Mouse (Mus musculus) MEL (cell line): ENCODE data around the gene Amt. TPM values are rescaled to one million over a fixed set of nuclear protein-coding genes. Genes with fewer than 3 reads are reported as not detected.

Experiments
- DNase-seq: peaks from one replicate; pipeline ENCODE4 v3.0.0; 2011; ENCODE audit warnings: low read depth, low spot score
- H3K27ac ChIP-seq: 2 replicates; pipeline ENCODE4 v1.5.1; 2012; ENCODE audit warnings: low read depth, mild to moderate bottlenecking, control low read depth, low read length, moderate library complexity; ENCODE audit not compliant: control insufficient read depth
- H3K27me3 ChIP-seq, 2 experiments: fragments of 150-350 bp in 1 of 2; sonication (generic) in 1 of 2; 2 replicates each; pipeline ENCODE4 v1.6.1; 2012; ENCODE audit warnings: low read length in 2 of 2, mild to moderate bottlenecking in 2 of 2, improper control_type of control experiment in 1 of 2, moderate library complexity in 1 of 2; ENCODE audit not compliant: insufficient read depth in 2 of 2, control insufficient read depth in 1 of 2
- H3K36me3 ChIP-seq, 2 experiments: 2 replicates each; pipeline ENCODE4 v1.6.1; 2012 to 2014; ENCODE audit warnings: low read length in 2 of 2, improper control_type of control experiment in 1 of 2, inconsistent platforms in 1 of 2, mild to moderate bottlenecking in 1 of 2; ENCODE audit not compliant: insufficient read depth in 2 of 2, control insufficient read depth in 1 of 2
- H3K4me1 ChIP-seq, 2 experiments: fragments of 150-350 bp in 1 of 2; sonication (generic) in 1 of 2; 2 replicates each; pipeline ENCODE4 v1.6.1; 2012; ENCODE audit warnings: low read length in 2 of 2, improper control_type of control experiment in 1 of 2, mild to moderate bottlenecking in 1 of 2; ENCODE audit not compliant: insufficient read depth in 2 of 2, control insufficient read depth in 1 of 2
- H3K4me3 ChIP-seq, 2 experiments: fragments of 150-350 bp in 1 of 2; sonication (generic) in 1 of 2; 2 replicates each; pipeline ENCODE4 v1.5.1; 2012; ENCODE audit warnings: low read depth in 2 of 2, low read length in 2 of 2, mild to moderate bottlenecking in 2 of 2, moderate library complexity in 2 of 2, control low read depth in 1 of 2, improper control_type of control experiment in 1 of 2; ENCODE audit not compliant: control insufficient read depth in 1 of 2, insufficient read depth in 1 of 2
- H3K79me2 ChIP-seq: 2 replicates; pipeline ENCODE4 v1.6.1; 2012; ENCODE audit warnings: mild to moderate bottlenecking, low read length, moderate library complexity; ENCODE audit not compliant: control insufficient read depth, poor library complexity, insufficient read depth
- H3K9ac ChIP-seq: 2 replicates; pipeline ENCODE4 v1.6.1; 2012; ENCODE audit warnings: low read depth, mild to moderate bottlenecking, control low read depth, low read length, moderate library complexity; ENCODE audit not compliant: control insufficient read depth, poor library complexity, severe bottlenecking
- H3K9me3 ChIP-seq: fragments of 150-350 bp; sonication (generic); replicated peaks from 2 replicates; pipeline ENCODE4 v1.6.1; 2012; ENCODE audit warnings: mild to moderate bottlenecking, low read length, improper control_type of control experiment, moderate library complexity; ENCODE audit not compliant: insufficient read depth
- CHD1 ChIP-seq: IDR thresholded peaks from 2 replicates; pipeline ENCODE4 v1.6.1; 2012; ENCODE audit warnings: low read depth, mild to moderate bottlenecking, inconsistent platforms, low read length, improper control_type of control experiment
- CHD2 ChIP-seq: IDR thresholded peaks from 2 replicates; pipeline ENCODE4 v1.6.1; 2011; ENCODE audit warnings: low read length, improper control_type of control experiment
- CTCF ChIP-seq, 3 experiments: IDR thresholded peaks in 2 of 3; conservative IDR thresholded peaks in 1 of 3; 2 replicates each; pipeline ENCODE4 v1.5.1; 2011 to 2012; ENCODE audit warnings: low read length in 3 of 3, low read depth in 2 of 3, mild to moderate bottlenecking in 2 of 3, improper control_type of control experiment in 1 of 3, inconsistent platforms in 1 of 3, mixed read lengths in 1 of 3, moderate library complexity in 1 of 3; ENCODE audit not compliant: control insufficient read depth in 1 of 3, insufficient read depth in 1 of 3, poor library complexity in 1 of 3, severe bottlenecking in 1 of 3
- E2F4 ChIP-seq: IDR thresholded peaks from 2 replicates; pipeline ENCODE4 v1.6.1; 2011; ENCODE audit warnings: low read depth, low read length, improper control_type of control experiment, borderline replicate concordance
- ELF1 ChIP-seq: IDR thresholded peaks from 2 replicates; pipeline ENCODE4 v1.6.1; 2014; ENCODE audit warnings: low read depth, mild to moderate bottlenecking, inconsistent platforms, low read length, improper control_type of control experiment, moderate library complexity
- EP300 ChIP-seq, 2 experiments: IDR thresholded peaks; 2 replicates each; pipeline ENCODE4 v1.6.1; 2011; ENCODE audit warnings: improper control_type of control experiment in 2 of 2, low read length in 2 of 2, low read depth in 1 of 2, mild to moderate bottlenecking in 1 of 2
- GATA1 ChIP-seq: IDR thresholded peaks from 2 replicates; pipeline ENCODE4 v1.6.1; 2011; ENCODE audit warnings: low read depth, low read length, improper control_type of control experiment
- HCFC1 ChIP-seq: IDR thresholded peaks from 2 replicates; pipeline ENCODE4 v1.6.1; 2012; ENCODE audit warnings: low read depth, mild to moderate bottlenecking, inconsistent platforms, low read length, improper control_type of control experiment, moderate library complexity
- KAT2A ChIP-seq: conservative IDR thresholded peaks from 2 replicates; pipeline ENCODE4 v1.6.1; 2012; ENCODE audit warnings: low read depth, low read length, improper control_type of control experiment, inconsistent platforms
- MAFK ChIP-seq: IDR thresholded peaks from 2 replicates; pipeline ENCODE4 v1.6.1; 2011; ENCODE audit warnings: low read depth, mild to moderate bottlenecking, low read length, improper control_type of control experiment, borderline replicate concordance
- MAX ChIP-seq: IDR thresholded peaks from 2 replicates; pipeline ENCODE4 v1.6.1; 2011; ENCODE audit warnings: low read length, improper control_type of control experiment
- MAZ ChIP-seq: IDR thresholded peaks from 2 replicates; pipeline ENCODE4 v1.6.1; 2012; ENCODE audit warnings: low read depth, mild to moderate bottlenecking, inconsistent platforms, low read length, improper control_type of control experiment
- MXI1 ChIP-seq: IDR thresholded peaks from 2 replicates; pipeline ENCODE4 v1.6.1; 2011; ENCODE audit warnings: mild to moderate bottlenecking, low read depth, low read length, improper control_type of control experiment
- MYB ChIP-seq: IDR thresholded peaks from 2 replicates; pipeline ENCODE4 v1.6.1; 2011; ENCODE audit warnings: mild to moderate bottlenecking, low read depth, low read length, improper control_type of control experiment
- MYC ChIP-seq: IDR thresholded peaks from 2 replicates; pipeline ENCODE4 v1.6.1; 2011; ENCODE audit warnings: low read depth, mild to moderate bottlenecking, low read length, improper control_type of control experiment, moderate library complexity
- NELFE ChIP-seq: IDR thresholded peaks from 2 replicates; pipeline ENCODE4 v1.6.1; 2011; ENCODE audit warnings: low read depth, low read length, improper control_type of control experiment
- NRF1 ChIP-seq: IDR thresholded peaks from 2 replicates; pipeline ENCODE4 v1.6.1; 2014; ENCODE audit warnings: low read depth, mild to moderate bottlenecking, inconsistent platforms, low read length, improper control_type of control experiment, moderate library complexity; ENCODE audit not compliant: poor library complexity, insufficient read depth, severe bottlenecking
- POLR2AphosphoS5 ChIP-seq: IDR thresholded peaks from 2 replicates; pipeline ENCODE4 v1.6.1; 2012; ENCODE audit warnings: low read depth, borderline replicate concordance, mild to moderate bottlenecking, inconsistent platforms, low read length, moderate library complexity, mixed read lengths
- RAD21 ChIP-seq: IDR thresholded peaks from 2 replicates; pipeline ENCODE4 v1.6.1; 2011; ENCODE audit warnings: mild to moderate bottlenecking, low read depth, low read length, improper control_type of control experiment
- SIN3A ChIP-seq: IDR thresholded peaks from 2 replicates; pipeline ENCODE4 v1.6.1; 2012; ENCODE audit warnings: low read length, improper control_type of control experiment, inconsistent platforms
- TAL1 ChIP-seq: IDR thresholded peaks from 2 replicates; pipeline ENCODE4 v1.6.1; 2012; ENCODE audit warnings: mild to moderate bottlenecking, inconsistent platforms, low read length, moderate library complexity, mixed read lengths
- TBP ChIP-seq: IDR thresholded peaks from 2 replicates; pipeline ENCODE4 v1.8.0; 2011; ENCODE audit warnings: low read depth, low read length, improper control_type of control experiment
- TCF12 ChIP-seq: IDR thresholded peaks from 2 replicates; pipeline ENCODE4 v1.6.1; 2014; ENCODE audit warnings: low read depth, mild to moderate bottlenecking, inconsistent platforms, low read length, improper control_type of control experiment, moderate library complexity
- USF1 ChIP-seq: IDR thresholded peaks from 2 replicates; pipeline ENCODE4 v1.6.1; 2014; ENCODE audit warnings: low read depth, mild to moderate bottlenecking, inconsistent platforms, low read length, improper control_type of control experiment, moderate library complexity
- USF2 ChIP-seq, 2 experiments: IDR thresholded peaks; 2 replicates each; pipeline ENCODE4 v1.6.1; 2011 to 2012; ENCODE audit warnings: improper control_type of control experiment in 2 of 2, low read length in 2 of 2, borderline replicate concordance in 1 of 2, inconsistent platforms in 1 of 2, low read depth in 1 of 2, mild to moderate bottlenecking in 1 of 2; ENCODE audit not compliant: insufficient read depth in 1 of 2
- ZNF384 ChIP-seq: IDR thresholded peaks from 2 replicates; pipeline ENCODE4 v1.6.1; 2012; ENCODE audit warnings: low read depth, mild to moderate bottlenecking, inconsistent platforms, low read length, improper control_type of control experiment
- polyA plus RNA-seq, 2 experiments: library from polyadenylated mRNA; stranded (reverse) in 1 of 2; unstranded in 1 of 2; fragments of >175 nt in 1 of 2; fragments of >200 nt in 1 of 2; gene quantifications; 2 replicates each; pipeline versions ENCODE4 v1.2.1 to v1.2.4; 2012; ENCODE audit warnings: low replicate concordance in 2 of 2, low read depth in 1 of 2; ENCODE audit not compliant: insufficient read length in 2 of 2, insufficient read depth in 1 of 2, missing spikeins in 1 of 2
- total RNA-seq: library from RNA; depleted of rRNA; stranded (reverse); fragments of 300-350 nt; gene quantifications from 2 replicates; pipeline ENCODE4 v1.2.3, GENCODE M21; 2012

Gene Amt
- total and polyA plus RNA-seq, 3 experiments: 0.15 to 0.58 TPM; not detected in 1

DNA sequence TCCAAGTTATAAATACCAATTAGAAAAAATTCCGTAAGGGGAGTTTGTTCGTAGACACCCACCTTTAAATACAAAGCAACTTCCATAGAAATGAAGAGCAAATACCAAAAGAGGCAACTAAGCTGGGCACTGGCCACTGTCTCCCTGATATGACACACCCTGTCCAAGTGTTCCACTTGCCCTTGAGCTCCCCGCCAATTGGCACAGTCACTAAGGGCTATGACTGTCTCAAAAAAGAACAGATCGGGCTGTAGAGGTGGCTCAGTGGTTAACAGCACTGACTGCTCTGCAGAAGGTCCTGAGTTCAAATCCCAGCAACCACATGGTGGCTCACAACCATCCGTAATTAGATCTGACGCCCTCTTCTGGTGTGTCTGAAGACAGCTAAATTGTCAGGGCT is 44.8 kb upstream of the Amt start:
- no peaks in the 10 kb centered on the region for H3K36me3 ChIP-seq
- H3K9ac ChIP-seq: no peak overlapping the region
- H3K27ac ChIP-seq: no peak overlapping the region
- H3K9me3 ChIP-seq: no peaks in the 10 kb centered on the region
- no peak overlapping the region for H3K4me3 ChIP-seq
- no peak for TF ChIP-seq TBP
- DNase-seq: no peak
- H3K4me1 ChIP-seq: no peaks in the 10 kb centered on the region
- no peaks in the 10 kb centered on the region for H3K27me3 ChIP-seq
- no peaks in the 10 kb centered on the region for H3K79me2 ChIP-seq

DNA sequence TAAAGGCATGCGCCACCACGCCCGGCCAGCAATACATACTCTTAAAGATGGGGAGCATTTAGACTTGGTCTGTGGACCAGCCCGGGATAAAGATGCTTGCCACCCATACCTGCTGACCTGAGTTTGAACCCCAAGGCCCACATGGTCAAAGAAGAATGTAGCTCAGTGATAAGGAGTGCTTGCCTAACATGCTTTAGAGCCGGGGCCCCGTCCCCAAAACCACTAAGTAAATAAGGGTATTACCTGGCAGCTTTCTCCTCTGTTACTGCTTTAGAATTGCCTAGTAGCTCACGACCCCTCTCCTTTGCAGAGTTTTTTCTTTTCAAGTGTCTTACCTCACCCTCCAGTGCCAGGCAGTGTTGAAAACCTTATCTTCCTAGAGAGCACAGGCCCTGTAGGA is 43.9 kb upstream of the Amt start:
- Histone ChIP-seq H3K4me3 (no peak overlapping the region), H3K27ac (no peak overlapping the region), H3K4me1 (no peaks in the 10 kb centered on the region), H3K36me3 (no peaks in the 10 kb centered on the region), H3K79me2 (no peaks in the 10 kb centered on the region), H3K9me3 (no peaks in the 10 kb centered on the region), H3K27me3 (no peaks in the 10 kb centered on the region), H3K9ac (no peak overlapping the region)
- no peak for DNase-seq
- TF ChIP-seq CHD2 (no peak), MAZ (no peak), GATA1 (no peak), MAFK (no peak), USF1 (no peak), POLR2AphosphoS5 (no peak), RAD21 (no peak), HCFC1 (no peak), MAX (no peak), TBP (no peak), CHD1 (no peak), EP300 (IDR thresholded peaks at IDR 0.05; ENCODE audit: low read depth in 1 of 2, low read length in 2 of 2) (no peak), CTCF (IDR thresholded peaks at IDR 0.05 in 2 of 3, conservative IDR thresholded peaks at IDR 0.05 in 1 of 3; ENCODE audit: control insufficient read depth in 1 of 3, insufficient read depth in 1 of 3, low read depth in 2 of 3, low read length in 3 of 3, poor library complexity in 1 of 3, severe bottlenecking in 1 of 3) (no peak), E2F4 (no peak), MYB (no peak), ZNF384 (no peak), SIN3A (no peak)

DNA sequence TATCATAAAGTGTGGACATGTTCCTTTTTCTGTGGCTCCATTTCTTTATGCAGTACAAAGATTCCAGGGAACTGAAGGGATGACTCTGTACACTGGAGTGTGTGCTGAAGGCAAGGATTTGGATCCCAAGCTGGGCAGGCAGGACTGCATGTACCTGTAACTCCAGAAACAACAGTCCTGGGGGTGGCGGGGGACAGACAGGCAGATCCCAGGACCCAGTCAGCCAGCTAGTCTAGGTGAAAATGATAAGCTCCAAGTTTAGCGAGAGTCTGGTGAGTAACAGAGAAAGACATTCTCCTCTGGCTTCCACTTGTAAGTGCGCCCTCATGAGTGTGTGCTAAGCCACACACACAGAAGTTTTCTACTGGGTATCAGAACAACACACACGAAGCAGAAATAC is 36.1 kb upstream of the Amt start:
- Histone ChIP-seq H3K36me3 (peaks cover 0 to 23% of the 10 kb centered on the region in 2 experiments; a peak in 2 of 4 replicates), H3K79me2 (peaks cover 12% of the 10 kb centered on the region), H3K9me3 (no peaks in the 10 kb centered on the region), H3K27me3 (no peaks in the 10 kb centered on the region), H3K4me3 (no peak overlapping the region), H3K4me1 (peaks cover 2 to 28% of the 10 kb centered on the region in 2 experiments), H3K9ac (no peak overlapping the region), H3K27ac (no peak overlapping the region)
- no peak for DNase-seq
- TF ChIP-seq NRF1: no peak
- no peak for TF ChIP-seq MYC
- TF ChIP-seq USF2 (IDR thresholded peaks at IDR 0.05; ENCODE audit: borderline replicate concordance in 1 of 2, insufficient read depth in 1 of 2, low read depth in 1 of 2, low read length in 2 of 2): no peak
- no peak for TF ChIP-seq RAD21
- no peak for TF ChIP-seq ELF1
- no peak for TF ChIP-seq ZNF384
- TF ChIP-seq E2F4: no peak
- TF ChIP-seq USF1: no peak
- no peak for TF ChIP-seq TCF12
- no peak for TF ChIP-seq MXI1
- TF ChIP-seq CTCF (IDR thresholded peaks at IDR 0.05 in 2 of 3, conservative IDR thresholded peaks at IDR 0.05 in 1 of 3; ENCODE audit: control insufficient read depth in 1 of 3, insufficient read depth in 1 of 3, low read depth in 2 of 3, low read length in 3 of 3, poor library complexity in 1 of 3, severe bottlenecking in 1 of 3): no peak
- no peak for TF ChIP-seq TAL1
- no peak for TF ChIP-seq KAT2A
- no peak for TF ChIP-seq CHD1
- no peak for TF ChIP-seq MAX
- no peak for TF ChIP-seq NELFE
- no peak for TF ChIP-seq POLR2AphosphoS5
